Mouse (Mus musculus): ENCODE measurements at regions not wholly inside any gene's neighbourhood (a gene's known extent, or its start where the extent isn't known, plus 50 kb on each side); places are given as distances from the start of the nearest gene placed in this dataset.

GRCm38 (mm10) chr1:91626090-91626489, 85.7 kb downstream of the Asb1 start:
- no peaks in the 10 kb centered on the region for H3K9me3 ChIP-seq (replicated peaks; ENCODE audit: control insufficient read depth, low read length)
- H3K36me3 ChIP-seq (ENCODE audit: control insufficient read depth, insufficient read depth), result no peaks in the 10 kb centered on the region
- 48% methylated on average over 11 of the region's 11 CpGs for WGBS
- H3K27ac ChIP-seq (ENCODE audit: low read length), result no peak overlapping the region
- no peaks in the 10 kb centered on the region for H3K27me3 ChIP-seq (ENCODE audit: control insufficient read depth, insufficient read depth, low read length)
- peaks cover 3% of the 10 kb centered on the region; the same call in 1 of the 2 replicates for H3K4me1 ChIP-seq (ENCODE audit: control insufficient read depth, insufficient read depth, low read length)
- peak; percentile 39; the same call in 1 of the 2 replicates for ATAC-seq (replicated peaks; ENCODE audit: extremely low read depth, insufficient read depth, low FRiP score)
- H3K9ac ChIP-seq (ENCODE audit: low read length), result no peak overlapping the region
- no peak overlapping the region for H3K4me3 ChIP-seq (ENCODE audit: low read length)
- H3K4me2 ChIP-seq (ENCODE audit: low read depth, low read length), result no peak overlapping the region

- Histone ChIP-seq H3K9me3 (replicated peaks; ENCODE audit: control insufficient read depth, low read length) (no peaks in the 10 kb centered on the region), H3K27ac (ENCODE audit: low read length) (no peak overlapping the region), H3K27me3 (ENCODE audit: control insufficient read depth, insufficient read depth, low read length) (no peaks in the 10 kb centered on the region), H3K4me2 (ENCODE audit: low read depth, low read length) (no peak overlapping the region), H3K9ac (ENCODE audit: low read length) (no peak overlapping the region), H3K4me3 (ENCODE audit: low read length) (no peak overlapping the region), H3K36me3 (ENCODE audit: control insufficient read depth, insufficient read depth) (no peaks in the 10 kb centered on the region), H3K4me1 (ENCODE audit: control insufficient read depth, insufficient read depth, low read length) (peaks cover 3% of the 10 kb centered on the region; the same call in 1 of the 2 replicates)
- ATAC-seq (replicated peaks; ENCODE audit: extremely low read depth, insufficient read depth, low FRiP score), result no peak
- WGBS, result 63% methylated on average over 12 of the region's 12 CpGs
These were observed 89.9 kb downstream of the Asb1 start for GRCm38 (mm10) chr1:91630206-91630605.

- Histone ChIP-seq H3K4me2 (ENCODE audit: low read depth, low read length) (no peak overlapping the region), H3K27me3 (ENCODE audit: control insufficient read depth, insufficient read depth, low read length) (no peaks in the 10 kb centered on the region), H3K27ac (ENCODE audit: low read length) (no peak overlapping the region), H3K9ac (ENCODE audit: low read length) (no peak overlapping the region), H3K36me3 (ENCODE audit: control insufficient read depth, insufficient read depth) (no peaks in the 10 kb centered on the region), H3K4me1 (ENCODE audit: control insufficient read depth, insufficient read depth, low read length) (peaks cover 3% of the 10 kb centered on the region; the same call in 1 of the 2 replicates), H3K9me3 (replicated peaks; ENCODE audit: control insufficient read depth, low read length) (no peaks in the 10 kb centered on the region), H3K4me3 (ENCODE audit: low read length) (no peak overlapping the region)
- ATAC-seq (replicated peaks; ENCODE audit: extremely low read depth, insufficient read depth, low FRiP score), result peak; percentile 38
- WGBS, result 79% methylated on average over 6 of the region's 6 CpGs
These were observed 90.6 kb downstream of the Asb1 start for GRCm38 (mm10) chr1:91630871-91631410.

GRCm38 (mm10) chr1:91632906-91633493, 92.7 kb downstream of the Asb1 start:
- H3K4me3 ChIP-seq (ENCODE audit: low read length), result no peak overlapping the region
- no peaks in the 10 kb centered on the region for H3K9me3 ChIP-seq (replicated peaks; ENCODE audit: control insufficient read depth, low read length)
- H3K4me2 ChIP-seq (ENCODE audit: low read depth, low read length), result no peak overlapping the region
- ATAC-seq (replicated peaks; ENCODE audit: extremely low read depth, insufficient read depth, low FRiP score), result no peak
- WGBS, result 85% methylated on average over 15 of the region's 15 CpGs
- H3K4me1 ChIP-seq (ENCODE audit: control insufficient read depth, insufficient read depth, low read length), result no peaks in the 10 kb centered on the region
- no peak overlapping the region for H3K27ac ChIP-seq (ENCODE audit: low read length)
- no peak overlapping the region for H3K9ac ChIP-seq (ENCODE audit: low read length)
- no peaks in the 10 kb centered on the region for H3K27me3 ChIP-seq (ENCODE audit: control insufficient read depth, insufficient read depth, low read length)
- H3K36me3 ChIP-seq (ENCODE audit: control insufficient read depth, insufficient read depth), result no peaks in the 10 kb centered on the region

- Histone ChIP-seq H3K9me3 (replicated peaks; ENCODE audit: control insufficient read depth, low read length) (no peaks in the 10 kb centered on the region), H3K27ac (ENCODE audit: low read length) (no peak overlapping the region), H3K4me1 (ENCODE audit: control insufficient read depth, insufficient read depth, low read length) (no peaks in the 10 kb centered on the region), H3K27me3 (ENCODE audit: control insufficient read depth, insufficient read depth, low read length) (no peaks in the 10 kb centered on the region), H3K9ac (ENCODE audit: low read length) (no peak overlapping the region), H3K4me3 (ENCODE audit: low read length) (no peak overlapping the region), H3K36me3 (ENCODE audit: control insufficient read depth, insufficient read depth) (no peaks in the 10 kb centered on the region), H3K4me2 (ENCODE audit: low read depth, low read length) (no peak overlapping the region)
- no peak for ATAC-seq (replicated peaks; ENCODE audit: extremely low read depth, insufficient read depth, low FRiP score)
- WGBS, result 78% methylated on average over 2 of the region's 2 CpGs
These were observed 96.2 kb downstream of the Asb1 start for GRCm38 (mm10) chr1:91636571-91636970.

- no peaks in the 10 kb centered on the region for H3K9me3 ChIP-seq (replicated peaks; ENCODE audit: control insufficient read depth, low read length)
- H3K9ac ChIP-seq (ENCODE audit: low read length), result no peak overlapping the region
- ATAC-seq (replicated peaks; ENCODE audit: extremely low read depth, insufficient read depth, low FRiP score), result no peak
- no peaks in the 10 kb centered on the region for H3K36me3 ChIP-seq (ENCODE audit: control insufficient read depth, insufficient read depth)
- no peaks in the 10 kb centered on the region for H3K27me3 ChIP-seq (ENCODE audit: control insufficient read depth, insufficient read depth, low read length)
- no peak overlapping the region for H3K4me2 ChIP-seq (ENCODE audit: low read depth, low read length)
- H3K4me3 ChIP-seq (ENCODE audit: low read length), result no peak overlapping the region
- H3K27ac ChIP-seq (ENCODE audit: low read length), result no peak overlapping the region
- H3K4me1 ChIP-seq (ENCODE audit: control insufficient read depth, insufficient read depth, low read length), result no peaks in the 10 kb centered on the region
- WGBS, result 55% methylated on average over 5 of the region's 5 CpGs
These were observed 100.2 kb downstream of the Asb1 start for GRCm38 (mm10) chr1:91640551-91640950.

GRCm38 (mm10) chr1:91658991-91659441, 118.7 kb downstream of the Asb1 start:
- WGBS, result 87% methylated on average over 13 of the region's 15 CpGs
- no peaks in the 10 kb centered on the region for H3K4me1 ChIP-seq (ENCODE audit: control insufficient read depth, insufficient read depth, low read length)
- H3K27ac ChIP-seq (ENCODE audit: low read length), result no peak overlapping the region
- no peak overlapping the region for H3K4me3 ChIP-seq (ENCODE audit: low read length)
- no peak overlapping the region for H3K9ac ChIP-seq (ENCODE audit: low read length)
- no peaks in the 10 kb centered on the region for H3K36me3 ChIP-seq (ENCODE audit: control insufficient read depth, insufficient read depth)
- ATAC-seq (replicated peaks; ENCODE audit: extremely low read depth, insufficient read depth, low FRiP score), result peak; percentile 58
- no peak overlapping the region for H3K4me2 ChIP-seq (ENCODE audit: low read depth, low read length)
- no peaks in the 10 kb centered on the region for H3K9me3 ChIP-seq (replicated peaks; ENCODE audit: control insufficient read depth, low read length)
- H3K27me3 ChIP-seq (ENCODE audit: control insufficient read depth, insufficient read depth, low read length), result no peaks in the 10 kb centered on the region

GRCm38 (mm10) chr1:91659486-91659885, 119.1 kb downstream of the Asb1 start:
- H3K36me3 ChIP-seq (ENCODE audit: control insufficient read depth, insufficient read depth), result no peaks in the 10 kb centered on the region
- H3K27me3 ChIP-seq (ENCODE audit: control insufficient read depth, insufficient read depth, low read length), result no peaks in the 10 kb centered on the region
- H3K27ac ChIP-seq (ENCODE audit: low read length), result no peak overlapping the region
- H3K4me2 ChIP-seq (ENCODE audit: low read depth, low read length), result no peak overlapping the region
- no peaks in the 10 kb centered on the region for H3K4me1 ChIP-seq (ENCODE audit: control insufficient read depth, insufficient read depth, low read length)
- peak; percentile 56 for ATAC-seq (replicated peaks; ENCODE audit: extremely low read depth, insufficient read depth, low FRiP score)
- H3K9ac ChIP-seq (ENCODE audit: low read length), result no peak overlapping the region
- H3K4me3 ChIP-seq (ENCODE audit: low read length), result no peak overlapping the region
- no peaks in the 10 kb centered on the region for H3K9me3 ChIP-seq (replicated peaks; ENCODE audit: control insufficient read depth, low read length)
- 68% methylated on average over 8 of the region's 8 CpGs for WGBS

GRCm38 (mm10) chr1:91663289-91663688, 122.9 kb downstream of the Asb1 start:
- H3K9ac ChIP-seq (ENCODE audit: low read length), result no peak overlapping the region
- WGBS, result 79% methylated on average over 2 of the region's 2 CpGs
- no peak for ATAC-seq (replicated peaks; ENCODE audit: extremely low read depth, insufficient read depth, low FRiP score)
- no peaks in the 10 kb centered on the region for H3K27me3 ChIP-seq (ENCODE audit: control insufficient read depth, insufficient read depth, low read length)
- no peaks in the 10 kb centered on the region for H3K9me3 ChIP-seq (replicated peaks; ENCODE audit: control insufficient read depth, low read length)
- H3K27ac ChIP-seq (ENCODE audit: low read length), result no peak overlapping the region
- H3K4me2 ChIP-seq (ENCODE audit: low read depth, low read length), result no peak overlapping the region
- no peaks in the 10 kb centered on the region for H3K36me3 ChIP-seq (ENCODE audit: control insufficient read depth, insufficient read depth)
- H3K4me3 ChIP-seq (ENCODE audit: low read length), result no peak overlapping the region
- no peaks in the 10 kb centered on the region for H3K4me1 ChIP-seq (ENCODE audit: control insufficient read depth, insufficient read depth, low read length)
